In genomic region chr4:121215489-121215888, GRCm38 (mm10) we compare ENCODE assay signal across 7 mouse cellular contexts. TPM values are rescaled to one million over a fixed set of nuclear protein-coding genes. Genes with fewer than 3 reads are reported as not detected.
DNase-seq lines count a peak whose midpoint lies in the region; ATAC-seq and TF ChIP-seq lines count a peak whose summit lies in the region.

No protein-coding gene starts in this region.

- TF ChIP-seq EP300 in lung, postnatal 0 days (IDR thresholded peaks at IDR 0.05): no peak
- TF ChIP-seq EP300 in stomach, postnatal 0 days (optimal IDR thresholded peaks at IDR 0.05): no peak

- no peaks in the 10 kb centered on the region for H3K36me3 ChIP-seq in lung, postnatal 0 days (ENCODE audit: insufficient read depth, low read length)
- peaks cover 20% of the 10 kb centered on the region for H3K36me3 ChIP-seq in forebrain, embryonic 10.5 days (replicated peaks)
- no peaks in the 10 kb centered on the region for H3K36me3 ChIP-seq in limb, embryonic 15.5 days
- H3K36me3 ChIP-seq in stomach, postnatal 0 days (ENCODE audit: control insufficient read depth, insufficient read depth, low read length): no peaks in the 10 kb centered on the region

- no peaks in the 10 kb centered on the region for H3K9me3 ChIP-seq in lung, postnatal 0 days (ENCODE audit: low read length)
- no peaks in the 10 kb centered on the region for H3K9me3 ChIP-seq in forebrain, embryonic 10.5 days
- no peaks in the 10 kb centered on the region for H3K9me3 ChIP-seq in limb, embryonic 15.5 days
- H3K9me3 ChIP-seq in stomach, postnatal 0 days (ENCODE audit: control insufficient read depth, low read length): no peaks in the 10 kb centered on the region

- TF ChIP-seq CTCF in lung, postnatal 0 days (IDR thresholded peaks at IDR 0.05): no peak
- TF ChIP-seq CTCF in stomach, postnatal 0 days (IDR thresholded peaks at IDR 0.05; ENCODE audit: low read depth): no peak

- DNase-seq in lung, postnatal 0 days (ENCODE audit: low spot score): no peak
- DNase-seq in lung, postnatal 36 days: no peak
- DNase-seq in forebrain, embryonic 10.5 days (ENCODE audit: extremely low spot score, low spot score): peak; percentile 15
- no peak for DNase-seq in stomach, postnatal 0 days (ENCODE audit: low spot score)
- DNase-seq in gastrocnemius, adult 18-20 months (ENCODE audit: low spot score): no peak
- no peak for DNase-seq in MN1 (ENCODE audit: low spot score)

- H3K4me2 ChIP-seq in lung, postnatal 0 days (replicated peaks; ENCODE audit: low read depth, low read length): peak overlapping the region; percentile 60
- H3K4me2 ChIP-seq in limb, embryonic 15.5 days: peak overlapping the region; percentile 60
- peak overlapping the region; percentile 60 for H3K4me2 ChIP-seq in stomach, postnatal 0 days (replicated peaks; ENCODE audit: low read depth)

- peak overlapping the region; percentile 93 for H3K4me3 ChIP-seq in lung, postnatal 0 days (ENCODE audit: low read depth, low read length)
- peak overlapping the region; percentile 95 for H3K4me3 ChIP-seq in forebrain, embryonic 10.5 days
- peak overlapping the region; percentile 91 for H3K4me3 ChIP-seq in limb, embryonic 15.5 days
- H3K4me3 ChIP-seq in stomach, postnatal 0 days (ENCODE audit: low read depth, low read length): peak overlapping the region; percentile 97

- H3K4me1 ChIP-seq in lung, postnatal 0 days (ENCODE audit: insufficient read depth, low read depth, low read length): peaks cover 14% of the 10 kb centered on the region; the same call in 1 of the 2 replicates
- H3K4me1 ChIP-seq in forebrain, embryonic 10.5 days: peaks cover 17% of the 10 kb centered on the region
- H3K4me1 ChIP-seq in limb, embryonic 15.5 days: peaks cover 13% of the 10 kb centered on the region
- H3K4me1 ChIP-seq in stomach, postnatal 0 days (replicated peaks; ENCODE audit: control insufficient read depth, insufficient read depth): peaks cover 4% of the 10 kb centered on the region; the same call in 1 of the 2 replicates

- ATAC-seq in lung, postnatal 0 days: no peak
- ATAC-seq in limb, embryonic 15.5 days (ENCODE audit: insufficient number of reproducible peaks, low FRiP score, low TSS enrichment, low read depth): no peak
- no peak for ATAC-seq in stomach, postnatal 0 days (ENCODE audit: low FRiP score, low TSS enrichment)

- 28% methylated on average over 5 of the region's 5 CpGs for WGBS in lung, postnatal 0 days
- 28% methylated on average over 5 of the region's 5 CpGs for WGBS in forebrain, embryonic 10.5 days
- 28% methylated on average over 5 of the region's 5 CpGs for WGBS in limb, embryonic 15.5 days
- WGBS in stomach, postnatal 0 days: 18% methylated on average over 5 of the region's 5 CpGs

- H3K9ac ChIP-seq in lung, postnatal 0 days (replicated peaks; ENCODE audit: low read depth): no peak overlapping the region
- H3K9ac ChIP-seq in limb, embryonic 15.5 days: peak overlapping the region; percentile 49
- H3K9ac ChIP-seq in stomach, postnatal 0 days (ENCODE audit: low read length): peak overlapping the region; percentile 60; the same call in 1 of the 2 replicates

- no peak overlapping the region for H3K27ac ChIP-seq in lung, postnatal 0 days (ENCODE audit: low read length)
- peak overlapping the region; percentile 97 for H3K27ac ChIP-seq in forebrain, embryonic 10.5 days
- no peak overlapping the region for H3K27ac ChIP-seq in limb, embryonic 15.5 days
- H3K27ac ChIP-seq in stomach, postnatal 0 days (replicated peaks): no peak overlapping the region

- H3K27me3 ChIP-seq in lung, postnatal 0 days (replicated peaks; ENCODE audit: insufficient read depth, low read length): no peaks in the 10 kb centered on the region
- no peaks in the 10 kb centered on the region for H3K27me3 ChIP-seq in forebrain, embryonic 10.5 days (ENCODE audit: poor library complexity, severe bottlenecking)
- H3K27me3 ChIP-seq in limb, embryonic 15.5 days: no peaks in the 10 kb centered on the region
- no peaks in the 10 kb centered on the region for H3K27me3 ChIP-seq in stomach, postnatal 0 days (ENCODE audit: control insufficient read depth, insufficient read depth, low read length)

RNA-seq across cellular contexts. Expression of gene Rlf, which starts 0.6 kb away (rescaled TPM):
- 9.9 and 11.3 TPM in 2 replicates for polyA plus RNA-seq in lung, postnatal 0 days (2015; fragmentation: Nextera tagmentation; extraction: Ambion mirVana)
- polyA plus RNA-seq in forebrain, embryonic 10.5 days (2016; fragmentation: Nextera tagmentation; extraction: Ambion mirVana): 25.7 and 29.8 TPM in 2 replicates
- polyA plus RNA-seq in limb, embryonic 15.5 days (2015; fragmentation: Nextera tagmentation; extraction: Ambion mirVana): 21.5 and 27.3 TPM in 2 replicates
- 6.9 and 7.7 TPM in 2 replicates for polyA plus RNA-seq in stomach, postnatal 0 days (2015; fragmentation: Nextera tagmentation; extraction: Ambion mirVana)
- 1 to 10 TPM; 8.0 to 8.9 TPM for total RNA-seq in gastrocnemius, adult 18-20 months (2021)
